Mouse (Mus musculus) forebrain, embryonic 11.5 days (tissue): Measurements from ENCODE around the gene Gaa. TPM values are rescaled to one million over a fixed set of nuclear protein-coding genes. Genes with fewer than 3 reads are reported as not detected.
"Not testable (repeated sequence)": the region's sequence is repeated elsewhere in the genome, so short reads cannot be mapped to it uniquely, and the experiment has no call there.

Experiments
- ATAC-seq: fragments of 200-750 bp; cut with Nextera tagmentation; replicated peaks from 2 replicates; pipeline ENCODE4 v1.8.0; 2017; ENCODE audit warnings: moderate TSS enrichment; ENCODE audit not compliant: low FRiP score
- DNase-seq: peaks from one replicate; pipeline ENCODE4 v3.0.0-alpha.2; 2017; ENCODE audit warnings: low spot score
- H3K27ac ChIP-seq: fragments of 300-500 bp; sonication (generic); 2 replicates; pipeline ENCODE4 v1.5.1; 2014; ENCODE audit warnings: low read depth, low read length
- H3K27me3 ChIP-seq: fragments of 300-500 bp; sonication (generic); 2 replicates; pipeline ENCODE4 v1.6.1; 2014; ENCODE audit warnings: mild to moderate bottlenecking, low read length, mixed read lengths; ENCODE audit not compliant: control insufficient read depth, insufficient read depth
- H3K36me3 ChIP-seq: fragments of 300-500 bp; sonication (generic); 2 replicates; pipeline ENCODE4 v1.6.1; 2014; ENCODE audit warnings: mild to moderate bottlenecking, low read length, moderate library complexity, mixed read lengths; ENCODE audit not compliant: control insufficient read depth, insufficient read depth
- H3K4me1 ChIP-seq: fragments of 300-500 bp; sonication (generic); replicated peaks from 2 replicates; pipeline ENCODE4 v1.6.1; 2014; ENCODE audit warnings: low read length, mixed read lengths; ENCODE audit not compliant: control insufficient read depth, insufficient read depth
- H3K4me2 ChIP-seq: fragments of 300-500 bp; sonication (generic); 2 replicates; pipeline ENCODE4 v1.6.1; 2014; ENCODE audit warnings: low read depth, mild to moderate bottlenecking, low read length, moderate library complexity, mixed read lengths; ENCODE audit not compliant: severe bottlenecking
- H3K4me3 ChIP-seq: fragments of 300-500 bp; sonication (generic); 2 replicates; pipeline ENCODE4 v1.5.1; 2014; ENCODE audit warnings: low read depth, low read length
- H3K9ac ChIP-seq: fragments of 300-500 bp; sonication (generic); 2 replicates; pipeline ENCODE4 v1.6.1; 2014; ENCODE audit warnings: low read length
- H3K9me3 ChIP-seq: fragments of 300-500 bp; sonication (generic); 2 replicates; pipeline ENCODE4 v1.6.1; 2016; ENCODE audit warnings: low read length, mixed read lengths; ENCODE audit not compliant: control insufficient read depth
- WGBS: fragments of 180-500 bp; shearing (Covaris S2); extraction: QIAGEN DNeasy Blood & Tissue Kit; methylation state at CpG from one replicate; pipeline ENCODE4 v1.1.7; 2014; 5-methylcytosine and 5-hydroxymethylcytosine counted together
- polyA plus RNA-seq: library from polyadenylated mRNA; unstranded; fragments of >200 nt; fragmentation: Nextera tagmentation; extraction: Ambion mirVana; gene quantifications from 2 replicates; pipeline ENCODE4 v1.2.1, GENCODE M21; 2014

Gene Gaa
- polyA plus RNA-seq, 1 experiment from 2014 or later: 28.4 TPM

GRCm38 (mm10) chr11:119281030-119281429, 13.3 kb downstream of the Gaa start:
- WGBS: 89% methylated on average over 15 of the region's 15 CpGs
- H3K4me1 ChIP-seq: no peaks in the 10 kb centered on the region
- no peak overlapping the region for H3K27ac ChIP-seq
- no peaks in the 10 kb centered on the region for H3K27me3 ChIP-seq
- H3K4me2 ChIP-seq: no peak overlapping the region
- H3K4me3 ChIP-seq: no peak overlapping the region
- H3K9me3 ChIP-seq: no peaks in the 10 kb centered on the region
- H3K9ac ChIP-seq: no peak overlapping the region
- DNase-seq (no peak), ATAC-seq (no peak)
- H3K36me3 ChIP-seq: no peaks in the 10 kb centered on the region

GRCm38 (mm10) chr11:119285791-119286527, 18.3 kb downstream of the Gaa start:
- H3K9ac ChIP-seq: no peak overlapping the region
- H3K27me3 ChIP-seq: no peaks in the 10 kb centered on the region
- H3K4me2 ChIP-seq: no peak overlapping the region
- DNase-seq: no peak
- no peak for ATAC-seq
- peaks cover 8% of the 10 kb centered on the region; the same call in 1 of the 2 replicates for H3K36me3 ChIP-seq
- H3K27ac ChIP-seq: no peak overlapping the region; the same call in 1 of the 2 replicates
- no peaks in the 10 kb centered on the region for H3K9me3 ChIP-seq
- H3K4me1 ChIP-seq: no peaks in the 10 kb centered on the region
- 78% methylated on average over 9 of the region's 9 CpGs for WGBS
- no peak overlapping the region for H3K4me3 ChIP-seq

- H3K27me3 ChIP-seq: no peaks in the 10 kb centered on the region
- H3K36me3 ChIP-seq: peaks cover 14% of the 10 kb centered on the region; the same call in 1 of the 2 replicates
- no peak for DNase-seq
- WGBS: 94% methylated on average over 20 of the region's 20 CpGs
- no peak for ATAC-seq
- no peak overlapping the region for H3K4me3 ChIP-seq
- no peaks in the 10 kb centered on the region for H3K9me3 ChIP-seq
- H3K4me2 ChIP-seq: no peak overlapping the region
- no peak overlapping the region for H3K9ac ChIP-seq
- H3K4me1 ChIP-seq: no peaks in the 10 kb centered on the region
- H3K27ac ChIP-seq: no peak overlapping the region
Observed at GRCm38 (mm10) chr11:119287207-119287992, 19.7 kb downstream of the Gaa start.

GRCm38 (mm10) chr11:119292861-119293260, 25.2 kb downstream of the Gaa start:
- WGBS: 95% methylated on average over 8 of the region's 8 CpGs
- peaks cover 44% of the 10 kb centered on the region for H3K36me3 ChIP-seq
- H3K27me3 ChIP-seq, H3K9ac ChIP-seq, DNase-seq, H3K27ac ChIP-seq, ATAC-seq, H3K9me3 ChIP-seq, H3K4me2 ChIP-seq, H3K4me1 ChIP-seq, H3K4me3 ChIP-seq: not testable (repeated sequence)

- H3K9me3 ChIP-seq: no peaks in the 10 kb centered on the region
- no peak overlapping the region for H3K27ac ChIP-seq
- H3K4me2 ChIP-seq: 0 out of 2 replicates have a peak overlapping the region, but pooled peaks have one; percentile 24
- no peaks in the 10 kb centered on the region for H3K27me3 ChIP-seq
- peaks cover 9% of the 10 kb centered on the region for H3K4me1 ChIP-seq
- H3K9ac ChIP-seq: 0 out of 2 replicates have a peak overlapping the region, but pooled peaks have one; percentile 96
- DNase-seq (no peak), ATAC-seq (no peak)
- H3K36me3 ChIP-seq: peaks cover 30% of the 10 kb centered on the region
- no peak overlapping the region for H3K4me3 ChIP-seq
- 89% methylated on average over 6 of the region's 6 CpGs for WGBS
Observed at GRCm38 (mm10) chr11:119297996-119298395, 30.3 kb downstream of the Gaa start.

GRCm38 (mm10) chr11:119298917-119299316, 31.2 kb downstream of the Gaa start:
- no peak for ATAC-seq
- 18% methylated on average over 7 of the region's 7 CpGs for whole genome bisulfite sequencing

GRCm38 (mm10) chr11:119299391-119300245, 31.9 kb downstream of the Gaa start, which contains the start of gene Eif4a3:
Gene Eif4a3, minus strand, starts transcription at chr11:119300089.
- Histone ChIP-seq H3K27me3 (no peaks in the 10 kb centered on the region), H3K4me1 (peaks cover 9% of the 10 kb centered on the region), H3K36me3 (peaks cover 17% of the 10 kb centered on the region), H3K9me3 (no peaks in the 10 kb centered on the region), H3K9ac (peak within 1 kb of the TSS; percentile 96), H3K4me2 (peak within 1 kb of the TSS; percentile 88), H3K27ac (peak within 1 kb of the TSS; percentile 97), H3K4me3 (peak within 1 kb of the TSS; percentile 93)
- ATAC-seq (peak; percentile 95), DNase-seq (peak; percentile 98)
- under 1% methylated on average over 84 of the region's 89 CpGs for WGBS

More at GRCm38 (mm10) chr11:119298917-119299316, 31.2 kb downstream of the Gaa start:
- Histone ChIP-seq H3K36me3 (peaks cover 21% of the 10 kb centered on the region), H3K4me3 (peak overlapping the region; percentile 93), H3K4me2 (peak overlapping the region; percentile 86), H3K9me3 (no peaks in the 10 kb centered on the region), H3K27me3 (no peaks in the 10 kb centered on the region), H3K27ac (no peak overlapping the region), H3K4me1 (peaks cover 9% of the 10 kb centered on the region), H3K9ac (peak overlapping the region; percentile 96)
- DNase-seq: no peak
